Mouse (Mus musculus) C2C12 (cell line): ENCODE measurements around the gene Rnf26. TPM values are rescaled to one million over a fixed set of nuclear protein-coding genes. Genes with fewer than 3 reads are reported as not detected.

Experiments used
- H3K27me3 ChIP-seq: one replicate; pipeline ENCODE4 v1.6.1; 2011; ENCODE audit not compliant: control insufficient read depth, insufficient read depth, insufficient read length
- H3K36me3 ChIP-seq: one replicate; pipeline ENCODE4 v1.6.1; 2011; ENCODE audit not compliant: control insufficient read depth, insufficient read depth
- H3K4me3 ChIP-seq: one replicate; pipeline ENCODE4 v1.5.1; 2011; ENCODE audit warnings: mild to moderate bottlenecking, control low read depth; ENCODE audit not compliant: poor library complexity, insufficient read depth, severe bottlenecking
- H3K79me2 ChIP-seq: one replicate; pipeline ENCODE4 v1.6.1; 2011; ENCODE audit not compliant: control insufficient read depth, insufficient read depth
- H3K79me3 ChIP-seq: one replicate; pipeline ENCODE4 v1.6.1; 2011; ENCODE audit warnings: low read depth, control low read depth
- H3ac ChIP-seq: one replicate; pipeline ENCODE3; 2011; ENCODE audit warnings: low read depth; ENCODE audit not compliant: control insufficient read depth, insufficient read length
- CEBPB ChIP-seq: IDR thresholded peaks from one replicate; pipeline ENCODE4 v1.6.1; 2011; ENCODE audit warnings: low read depth, mild to moderate bottlenecking, control low read depth, moderate library complexity
- CTCF ChIP-seq: IDR thresholded peaks from one replicate; pipeline ENCODE4 v1.5.1; 2011; ENCODE audit not compliant: control insufficient read depth, insufficient read depth, insufficient read length
- FOSL1 ChIP-seq: IDR thresholded peaks from one replicate; pipeline ENCODE4 v1.8.0; 2011; ENCODE audit warnings: mild to moderate bottlenecking, low read length; ENCODE audit not compliant: poor library complexity, insufficient read depth, severe bottlenecking
- MAX ChIP-seq: IDR thresholded peaks from one replicate; pipeline ENCODE4 v1.6.1; 2011; ENCODE audit warnings: mild to moderate bottlenecking, control low read depth
- MYOD1 ChIP-seq: IDR thresholded peaks from one replicate; pipeline ENCODE4 v1.6.1; 2011; ENCODE audit warnings: low read depth; ENCODE audit not compliant: control insufficient read depth, insufficient read length
- MYOG ChIP-seq: IDR thresholded peaks from one replicate; pipeline ENCODE4 v1.6.1; 2011; ENCODE audit not compliant: control insufficient read depth, insufficient read length; ENCODE audit errors: extremely low read depth
- USF1 ChIP-seq: IDR thresholded peaks from one replicate; pipeline ENCODE4 v1.6.1; 2011; ENCODE audit warnings: low read depth, mild to moderate bottlenecking, control low read depth, moderate library complexity
- polyA plus RNA-seq: library from polyadenylated mRNA; unstranded; fragments of >200 nt; fragmentation: generic; extraction: Trizol; gene quantifications from one replicate; pipeline ENCODE4 v1.2.1, GENCODE M21; 2012; ENCODE audit warnings: missing spikeins

The Rnf26 gene
- polyA plus RNA-seq, 1 experiment, result 52.6 TPM

- H3K4me3 ChIP-seq, result no peak overlapping the region
- no peaks in the 10 kb centered on the region for H3K79me3 ChIP-seq
- H3ac ChIP-seq, result no peak overlapping the region
- TF ChIP-seq MYOD1 (no peak), CTCF (peak; percentile 92)
- H3K79me2 ChIP-seq, result no peaks in the 10 kb centered on the region
- H3K27me3 ChIP-seq, result no peaks in the 10 kb centered on the region
- H3K36me3 ChIP-seq, result no peaks in the 10 kb centered on the region
Measured at GRCm38 (mm10) chr9:44093612-44094503, 19.5 kb downstream of the Rnf26 start.

GRCm38 (mm10) chr9:44088877-44089608 is 24.3 kb downstream of the Rnf26 start:
- no peak for TF ChIP-seq MYOG
- TF ChIP-seq MAX, result no peak
- TF ChIP-seq MYOD1, result no peak
- Histone ChIP-seq H3K27me3 (no peaks in the 10 kb centered on the region), H3K4me3 (no peak overlapping the region), H3ac (no peak overlapping the region), H3K36me3 (no peaks in the 10 kb centered on the region), H3K79me3 (no peaks in the 10 kb centered on the region), H3K79me2 (no peaks in the 10 kb centered on the region)

GRCm38 (mm10) chr9:44087761-44088455 is 25.4 kb downstream of the Rnf26 start:
- H3K27me3 ChIP-seq, result no peaks in the 10 kb centered on the region
- no peaks in the 10 kb centered on the region for H3K36me3 ChIP-seq
- no peaks in the 10 kb centered on the region for H3K79me3 ChIP-seq
- no peak overlapping the region for H3ac ChIP-seq
- H3K79me2 ChIP-seq, result no peaks in the 10 kb centered on the region
- TF ChIP-seq MYOD1 (peak; percentile 59), CTCF (no peak), MYOG (no peak), USF1 (no peak)
- H3K4me3 ChIP-seq, result no peak overlapping the region

- H3K79me2 ChIP-seq, result no peaks in the 10 kb centered on the region
- H3K4me3 ChIP-seq, result no peak overlapping the region
- no peaks in the 10 kb centered on the region for H3K79me3 ChIP-seq
- no peaks in the 10 kb centered on the region for H3K27me3 ChIP-seq
- TF ChIP-seq FOSL1 (no peak), USF1 (no peak), MYOD1 (no peak), MYOG (no peak), CEBPB (no peak), MAX (no peak), CTCF (no peak)
- H3ac ChIP-seq, result no peak overlapping the region
- H3K36me3 ChIP-seq, result no peaks in the 10 kb centered on the region
Measured at GRCm38 (mm10) chr9:44086960-44087359, 26.4 kb downstream of the Rnf26 start.

- Histone ChIP-seq H3ac (no peak overlapping the region), H3K36me3 (no peaks in the 10 kb centered on the region), H3K79me3 (no peaks in the 10 kb centered on the region), H3K27me3 (no peaks in the 10 kb centered on the region), H3K79me2 (no peaks in the 10 kb centered on the region), H3K4me3 (no peak overlapping the region)
- TF ChIP-seq MAX, result no peak
- no peak for TF ChIP-seq CTCF
- TF ChIP-seq USF1, result no peak
- TF ChIP-seq MYOD1, result no peak
- no peak for TF ChIP-seq CEBPB
- no peak for TF ChIP-seq FOSL1
- no peak for TF ChIP-seq MYOG
Measured at GRCm38 (mm10) chr9:44085741-44086665, 27.3 kb downstream of the Rnf26 start.
